ENCODE assay signal across 21 mouse cellular contexts in genomic region chr10:123401188-123401587, GRCm38 (mm10).
DNase-seq lines count a peak whose midpoint lies in the region; ATAC-seq lines count a peak whose summit lies in the region.
"Had no signal": no experiment of that assay in that cellular context is flagged by ENCODE, and none has a peak within 500 bp of the region (broad histone marks: within the 10 kb centered on the region; RNA-seq: fewer than 3 reads in every experiment).

No protein-coding gene starts in this region.

- no peaks in the 10 kb centered on the region for H3K36me3 ChIP-seq in forebrain, embryonic 11.5 days (ENCODE audit: control insufficient read depth, insufficient read depth, low read length)
- no peaks in the 10 kb centered on the region for H3K36me3 ChIP-seq in forebrain, embryonic 16.5 days (ENCODE audit: control insufficient read depth, insufficient read depth)
- no peaks in the 10 kb centered on the region for H3K36me3 ChIP-seq in kidney, embryonic 16.5 days (ENCODE audit: insufficient read depth, low read length)
- H3K36me3 ChIP-seq in kidney, embryonic 15.5 days, result no peaks in the 10 kb centered on the region
- no peaks in the 10 kb centered on the region for H3K36me3 ChIP-seq in neural tube, embryonic 11.5 days (ENCODE audit: control insufficient read depth, insufficient read depth, low read length)
- H3K36me3 ChIP-seq in neural tube, embryonic 15.5 days, result no peaks in the 10 kb centered on the region
- H3K36me3 ChIP-seq: limb, embryonic 12.5 days; liver, embryonic 12.5 days; stomach, embryonic 15.5 days had no signal

- no peaks in the 10 kb centered on the region for H3K27me3 ChIP-seq in forebrain, embryonic 11.5 days (ENCODE audit: control insufficient read depth, insufficient read depth, low read length)
- H3K27me3 ChIP-seq in forebrain, embryonic 16.5 days (replicated peaks; ENCODE audit: control insufficient read depth, insufficient read depth, low read length), result no peaks in the 10 kb centered on the region
- no peaks in the 10 kb centered on the region for H3K27me3 ChIP-seq in kidney, embryonic 16.5 days (ENCODE audit: insufficient read depth, low read length)
- no peaks in the 10 kb centered on the region for H3K27me3 ChIP-seq in kidney, embryonic 15.5 days
- no peaks in the 10 kb centered on the region for H3K27me3 ChIP-seq in neural tube, embryonic 11.5 days (ENCODE audit: control insufficient read depth, insufficient read depth, low read length)
- no peaks in the 10 kb centered on the region for H3K27me3 ChIP-seq in neural tube, embryonic 15.5 days (replicated peaks)
- H3K27me3 ChIP-seq: limb, embryonic 12.5 days; liver, embryonic 12.5 days; stomach, embryonic 15.5 days had no signal

- 0 out of 2 replicates have a peak, but pooled peaks have one; percentile 34 for ATAC-seq in forebrain, embryonic 11.5 days (replicated peaks; ENCODE audit: low FRiP score)
- ATAC-seq in forebrain, embryonic 16.5 days, result no peak
- peak; percentile 59 for ATAC-seq in kidney, embryonic 16.5 days (ENCODE audit: low FRiP score, low TSS enrichment)
- no peak for ATAC-seq in kidney, embryonic 15.5 days (replicated peaks; ENCODE audit: low FRiP score)
- peak; percentile 33; the same call in 1 of the 2 replicates for ATAC-seq in neural tube, embryonic 11.5 days (ENCODE audit: insufficient read depth, low FRiP score, low TSS enrichment)
- no peak for ATAC-seq in neural tube, embryonic 15.5 days (ENCODE audit: low FRiP score)
- no peak for ATAC-seq in activated CD4-positive, CD25-positive, alpha-beta regulatory T cell, adult 4 months
- ATAC-seq: intestine, postnatal 0 days; liver, embryonic 12.5 days had no signal

- H3K27ac ChIP-seq in forebrain, embryonic 11.5 days (ENCODE audit: low read depth, low read length), result no peak overlapping the region
- no peak overlapping the region for H3K27ac ChIP-seq in forebrain, embryonic 16.5 days (ENCODE audit: low read length)
- H3K27ac ChIP-seq in kidney, embryonic 16.5 days (ENCODE audit: low read length), result no peak overlapping the region
- H3K27ac ChIP-seq in kidney, embryonic 15.5 days, result no peak overlapping the region
- no peak overlapping the region for H3K27ac ChIP-seq in neural tube, embryonic 11.5 days (ENCODE audit: low read depth, low read length)
- no peak overlapping the region for H3K27ac ChIP-seq in neural tube, embryonic 15.5 days (replicated peaks)
- H3K27ac ChIP-seq: gastrocnemius, adult 2 months; limb, embryonic 12.5 days; liver, embryonic 12.5 days; stomach, embryonic 15.5 days had no signal

- H3K9ac ChIP-seq in forebrain, embryonic 11.5 days (ENCODE audit: low read length), result no peak overlapping the region
- H3K9ac ChIP-seq in forebrain, embryonic 16.5 days (replicated peaks; ENCODE audit: low read depth, low read length), result no peak overlapping the region
- H3K9ac ChIP-seq in kidney, embryonic 16.5 days (replicated peaks; ENCODE audit: low read length), result no peak overlapping the region
- no peak overlapping the region for H3K9ac ChIP-seq in kidney, embryonic 15.5 days
- H3K9ac ChIP-seq in neural tube, embryonic 11.5 days (ENCODE audit: low read length), result no peak overlapping the region
- no peak overlapping the region for H3K9ac ChIP-seq in neural tube, embryonic 15.5 days (replicated peaks)
- H3K9ac ChIP-seq: limb, embryonic 12.5 days; liver, embryonic 12.5 days; stomach, embryonic 15.5 days had no signal

- 95% methylated on average over 3 of the region's 3 CpGs for WGBS in forebrain, embryonic 11.5 days
- WGBS in forebrain, embryonic 16.5 days, result 84% methylated on average over 3 of the region's 3 CpGs
- 85% methylated on average over 3 of the region's 3 CpGs for WGBS in kidney, embryonic 16.5 days
- WGBS in kidney, embryonic 15.5 days, result 97% methylated on average over 3 of the region's 3 CpGs
- WGBS in neural tube, embryonic 11.5 days, result 95% methylated on average over 3 of the region's 3 CpGs
- WGBS in neural tube, embryonic 15.5 days, result 91% methylated on average over 3 of the region's 3 CpGs

- no peaks in the 10 kb centered on the region; the same call in 1 of the 2 replicates for H3K4me1 ChIP-seq in forebrain, embryonic 11.5 days (replicated peaks; ENCODE audit: control insufficient read depth, insufficient read depth, low read length)
- H3K4me1 ChIP-seq in forebrain, embryonic 16.5 days (replicated peaks; ENCODE audit: control insufficient read depth, insufficient read depth, low read length), result no peaks in the 10 kb centered on the region
- H3K4me1 ChIP-seq in kidney, embryonic 16.5 days (ENCODE audit: insufficient read depth, low read length), result no peaks in the 10 kb centered on the region; the same call in 1 of the 2 replicates
- H3K4me1 ChIP-seq in kidney, embryonic 15.5 days, result no peaks in the 10 kb centered on the region
- no peaks in the 10 kb centered on the region for H3K4me1 ChIP-seq in neural tube, embryonic 11.5 days (ENCODE audit: control insufficient read depth, insufficient read depth, low read length)
- peaks cover 6% of the 10 kb centered on the region; the same call in 1 of the 2 replicates for H3K4me1 ChIP-seq in neural tube, embryonic 15.5 days
- H3K4me1 ChIP-seq: limb, embryonic 12.5 days; liver, embryonic 12.5 days; stomach, embryonic 15.5 days had no signal

- no peak overlapping the region for H3K4me3 ChIP-seq in forebrain, embryonic 11.5 days (ENCODE audit: low read depth, low read length)
- H3K4me3 ChIP-seq in forebrain, embryonic 16.5 days (replicated peaks; ENCODE audit: low read length), result no peak overlapping the region
- no peak overlapping the region for H3K4me3 ChIP-seq in kidney, embryonic 16.5 days (ENCODE audit: low read length)
- H3K4me3 ChIP-seq in kidney, embryonic 15.5 days (replicated peaks), result no peak overlapping the region
- H3K4me3 ChIP-seq in neural tube, embryonic 11.5 days (ENCODE audit: low read depth, low read length), result no peak overlapping the region
- H3K4me3 ChIP-seq in neural tube, embryonic 15.5 days (replicated peaks), result no peak overlapping the region
- H3K4me3 ChIP-seq: erythroblast, embryonic 14.5 days; gastrocnemius, adult 2 months; limb, embryonic 12.5 days; liver, embryonic 12.5 days; myocyte; stomach, embryonic 15.5 days had no signal

- H3K4me2 ChIP-seq in forebrain, embryonic 11.5 days (ENCODE audit: low read depth, low read length, severe bottlenecking), result no peak overlapping the region
- H3K4me2 ChIP-seq in forebrain, embryonic 16.5 days (ENCODE audit: low read length), result no peak overlapping the region
- H3K4me2 ChIP-seq in kidney, embryonic 16.5 days (replicated peaks; ENCODE audit: low read depth, low read length), result no peak overlapping the region
- no peak overlapping the region for H3K4me2 ChIP-seq in kidney, embryonic 15.5 days
- H3K4me2 ChIP-seq in neural tube, embryonic 11.5 days (ENCODE audit: low read depth), result no peak overlapping the region
- no peak overlapping the region for H3K4me2 ChIP-seq in neural tube, embryonic 15.5 days
- H3K4me2 ChIP-seq: limb, embryonic 12.5 days; liver, embryonic 12.5 days; stomach, embryonic 15.5 days had no signal

- DNase-seq in forebrain, embryonic 11.5 days (ENCODE audit: low spot score), result no peak
- no peak for DNase-seq in neural tube, embryonic 11.5 days (ENCODE audit: low spot score)
- no peak for DNase-seq in adrenal gland, postnatal 25 days
- DNase-seq: adrenal gland, postnatal 36 days; cerebellum, adult 9-10 months; gastrocnemius, adult 2 months; kidney, postnatal 10 days; lung, adult 18-20 months; lung, postnatal 14 days; thymus, postnatal 25 days had no signal

- peaks cover 2% of the 10 kb centered on the region; the same call in 1 of the 2 replicates for H3K9me3 ChIP-seq in forebrain, embryonic 11.5 days (ENCODE audit: control insufficient read depth, low read length)
- H3K9me3 ChIP-seq in forebrain, embryonic 16.5 days (ENCODE audit: control insufficient read depth, low read length), result peaks cover 6% of the 10 kb centered on the region; the same call in 1 of the 2 replicates
- peaks cover 6% of the 10 kb centered on the region for H3K9me3 ChIP-seq in kidney, embryonic 16.5 days (ENCODE audit: low read length)
- 0 out of 2 replicates have a peak, but pooled peaks cover 7% of the 10 kb centered on the region for H3K9me3 ChIP-seq in kidney, embryonic 15.5 days (replicated peaks)
- H3K9me3 ChIP-seq in neural tube, embryonic 11.5 days (ENCODE audit: control insufficient read depth, low read length), result no peaks in the 10 kb centered on the region
- 0 out of 2 replicates have a peak, but pooled peaks cover 4% of the 10 kb centered on the region for H3K9me3 ChIP-seq in neural tube, embryonic 15.5 days (replicated peaks)
- H3K9me3 ChIP-seq: stomach, embryonic 15.5 days had no signal

Comparison
In these comparisons a context has a peak if more than half of its experiments do, and no peak if none do; other contexts are left out.
1. ATAC-seq: peak in forebrain, embryonic 11.5 days (single experiment), kidney, embryonic 16.5 days (single experiment) and neural tube, embryonic 11.5 days (single experiment); none in forebrain, embryonic 16.5 days (single experiment), kidney, embryonic 15.5 days (single experiment), neural tube, embryonic 15.5 days (single experiment) and activated CD4-positive, CD25-positive, alpha-beta regulatory T cell, adult 4 months (single experiment).